Mouse (Mus musculus) embryonic fibroblast, embryonic 13.5 days (primary cell): ENCODE data around the gene Ptcra. TPM values are rescaled to one million over a fixed set of nuclear protein-coding genes. Genes with fewer than 3 reads are reported as not detected.

Source experiments
- H3K27ac ChIP-seq: 2 replicates; pipeline ENCODE4 v1.5.1; 2012; ENCODE audit warnings: low read length, control low read depth, inconsistent platforms; ENCODE audit not compliant: insufficient read depth
- H3K4me1 ChIP-seq: 2 replicates; pipeline ENCODE4 v1.6.1; 2011; ENCODE audit warnings: low read length; ENCODE audit not compliant: control insufficient read depth, insufficient read depth
- H3K4me3 ChIP-seq: 2 replicates; pipeline ENCODE4 v1.5.1; 2011; ENCODE audit warnings: mild to moderate bottlenecking, control low read depth, low read length; ENCODE audit not compliant: insufficient read depth
- CTCF ChIP-seq: IDR thresholded peaks from 2 replicates; pipeline ENCODE4 v1.5.1; 2011; ENCODE audit warnings: mild to moderate bottlenecking, control low read depth, low read length, moderate library complexity, borderline replicate concordance; ENCODE audit not compliant: insufficient read depth
- POLR2A ChIP-seq: IDR thresholded peaks from 2 replicates; pipeline ENCODE4 v1.6.1; 2011; ENCODE audit warnings: low read depth, mild to moderate bottlenecking, control low read depth, low read length, moderate library complexity
- polyA plus RNA-seq: library from polyadenylated mRNA; stranded (reverse); fragments of >200 nt; gene quantifications from 2 replicates; pipeline ENCODE4 v1.2.4, GENCODE M21; 2011; ENCODE audit warnings: low read depth; ENCODE audit not compliant: missing spikeins, insufficient read length

Ptcra gene
- polyA plus RNA-seq, 1 experiment: not detected

DNA sequence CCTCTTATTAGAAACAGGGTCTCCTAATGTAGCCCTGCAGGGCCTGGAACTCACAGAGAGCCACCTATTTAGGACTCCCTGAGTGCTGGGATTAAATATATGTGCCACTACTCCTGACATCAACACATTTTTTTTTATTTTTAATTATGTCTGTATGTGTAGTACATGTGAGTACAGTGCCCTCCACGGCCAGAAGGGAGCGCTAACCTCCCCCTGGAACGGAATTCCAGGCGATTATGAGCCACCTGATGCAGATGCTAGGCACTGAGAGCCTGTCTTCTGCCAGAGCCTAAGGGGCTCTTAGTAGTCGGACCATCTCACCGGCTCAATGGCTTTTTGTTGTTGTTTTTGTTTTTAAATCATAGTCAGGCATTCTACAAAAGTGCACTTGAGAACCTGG lies 35.5 kb downstream of the Ptcra start:
- Histone ChIP-seq H3K27ac (no peak overlapping the region), H3K4me3 (no peak overlapping the region), H3K4me1 (no peaks in the 10 kb centered on the region)
- TF ChIP-seq CTCF: peak; percentile 5; the same call in 1 of the 2 replicates
- no peak for TF ChIP-seq POLR2A

DNA sequence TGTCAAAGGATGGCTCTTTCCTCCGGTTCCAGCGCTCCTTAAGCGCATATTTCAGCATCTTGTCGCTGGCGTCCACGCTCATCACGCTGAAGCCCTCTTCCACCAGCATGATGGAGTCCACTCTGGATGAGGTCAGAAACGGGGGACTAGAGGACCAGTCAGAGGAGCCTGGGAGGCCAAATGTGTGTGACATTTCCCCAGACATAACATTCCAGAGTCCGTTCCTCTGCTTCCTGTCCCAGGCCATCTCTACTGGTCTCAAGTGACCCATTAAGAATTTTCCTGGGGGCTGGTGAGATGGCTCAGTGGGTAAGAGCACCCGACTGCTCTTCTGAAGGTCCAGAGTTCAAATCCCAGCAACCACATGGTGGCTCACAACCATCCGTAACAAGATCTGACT lies 36.2 kb downstream of the Ptcra start:
- TF ChIP-seq CTCF: no peak
- no peak for TF ChIP-seq POLR2A
- Histone ChIP-seq H3K27ac (no peak overlapping the region), H3K4me1 (no peaks in the 10 kb centered on the region), H3K4me3 (no peak overlapping the region)

DNA sequence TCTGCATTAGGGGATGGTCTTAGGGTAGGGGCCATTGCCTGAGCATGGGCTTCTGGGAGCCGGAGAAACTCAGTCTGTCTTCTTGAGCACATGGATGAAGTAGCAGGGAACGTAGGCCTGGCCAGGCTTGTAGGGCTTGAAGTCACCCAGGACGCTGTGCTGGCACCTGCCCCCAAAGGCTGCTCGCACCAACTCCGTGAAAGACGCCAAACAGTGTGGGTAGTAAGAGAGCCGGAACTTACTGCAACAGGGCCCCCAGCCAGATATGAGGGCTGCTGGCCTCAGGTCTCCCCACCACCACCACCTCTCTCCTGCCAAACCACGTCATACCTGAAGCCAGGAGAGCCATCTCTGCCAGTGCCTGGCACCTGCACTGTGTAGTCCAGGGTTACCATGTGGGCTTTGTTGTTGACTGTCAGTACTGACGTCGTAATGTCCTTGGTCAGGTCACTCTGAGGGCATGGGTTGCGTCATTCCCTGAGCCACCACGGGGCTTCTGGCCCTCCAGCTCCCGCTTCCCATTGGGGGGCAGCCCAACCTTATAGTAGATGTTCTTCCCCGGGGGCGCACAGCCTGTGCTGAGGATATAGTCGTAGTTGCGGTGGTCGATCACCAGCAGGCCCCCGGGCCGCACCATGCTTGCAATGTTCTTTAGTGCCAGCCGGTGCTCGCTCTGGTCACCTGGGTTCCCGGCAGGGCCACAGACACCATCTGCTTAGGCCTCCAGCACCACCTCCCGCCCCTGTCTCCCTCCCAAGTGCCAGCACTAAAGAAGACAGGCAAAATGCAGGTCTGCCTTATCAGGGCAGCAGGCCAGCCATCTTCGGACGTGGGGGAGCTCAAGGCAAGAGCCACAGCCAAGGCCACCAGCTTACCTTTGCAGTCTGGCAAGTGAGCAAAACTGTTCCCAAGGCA lies 37.5 kb downstream of the Ptcra start:
- Histone ChIP-seq H3K4me3 (no peak overlapping the region), H3K4me1 (no peaks in the 10 kb centered on the region), H3K27ac (no peak overlapping the region)
- TF ChIP-seq POLR2A (no peak), CTCF (no peak)

DNA sequence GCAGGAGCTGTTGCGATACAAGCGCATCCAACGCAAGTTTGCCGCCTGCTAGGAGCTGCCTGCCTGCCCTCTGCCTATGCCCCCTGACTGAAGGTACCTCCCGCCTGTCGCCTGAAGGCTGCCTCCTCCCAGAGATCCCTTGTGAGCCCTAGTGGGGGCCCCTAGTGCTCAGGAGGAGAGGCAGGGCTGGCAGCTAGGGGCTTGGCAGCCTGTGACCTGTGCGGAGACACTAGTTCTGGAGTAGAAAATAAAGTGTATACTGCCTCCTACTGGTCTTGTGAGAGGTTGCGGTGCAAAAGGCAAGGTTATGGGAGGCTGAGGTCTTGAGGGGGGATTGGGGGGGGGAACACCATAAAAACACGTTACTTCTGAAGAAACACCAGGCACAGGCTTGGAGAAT lies 38.2 kb downstream of the Ptcra start:
- Histone ChIP-seq H3K27ac (no peak overlapping the region), H3K4me3 (no peak overlapping the region), H3K4me1 (no peaks in the 10 kb centered on the region)
- no peak for TF ChIP-seq CTCF
- TF ChIP-seq POLR2A: no peak

DNA sequence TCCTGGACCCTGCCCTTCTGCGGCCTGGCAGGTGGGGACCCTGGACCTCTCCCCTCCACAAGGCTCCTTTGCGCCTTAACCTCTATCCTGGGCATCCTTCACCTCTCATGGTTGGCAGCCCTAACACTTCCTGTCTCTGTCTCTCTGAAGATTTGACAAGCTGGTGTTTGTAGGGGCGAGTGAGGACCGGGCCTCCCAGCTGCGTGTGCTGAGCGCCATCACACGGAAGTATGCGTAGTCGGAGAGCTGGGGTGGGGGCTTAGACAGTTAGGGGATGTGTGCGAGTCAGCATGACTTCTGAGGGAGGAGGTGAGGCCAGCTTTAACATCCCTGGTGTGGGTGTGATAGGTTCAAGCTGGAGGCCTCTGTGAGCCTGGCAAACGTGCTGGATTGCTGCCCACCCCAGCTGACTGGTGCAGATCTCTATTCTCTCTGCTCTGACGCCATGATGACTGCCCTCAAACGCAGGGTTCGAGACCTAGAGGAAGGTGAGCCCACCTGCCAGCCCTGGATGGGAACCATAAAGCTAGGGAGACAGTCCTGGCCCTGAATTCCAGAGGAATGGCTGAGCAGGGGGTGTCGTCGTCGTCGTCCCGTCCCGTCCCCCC lies 38.9 kb downstream of the Ptcra start:
- Histone ChIP-seq H3K4me1 (no peaks in the 10 kb centered on the region), H3K27ac (no peak overlapping the region), H3K4me3 (no peak overlapping the region)
- TF ChIP-seq CTCF (no peak), POLR2A (no peak)

DNA sequence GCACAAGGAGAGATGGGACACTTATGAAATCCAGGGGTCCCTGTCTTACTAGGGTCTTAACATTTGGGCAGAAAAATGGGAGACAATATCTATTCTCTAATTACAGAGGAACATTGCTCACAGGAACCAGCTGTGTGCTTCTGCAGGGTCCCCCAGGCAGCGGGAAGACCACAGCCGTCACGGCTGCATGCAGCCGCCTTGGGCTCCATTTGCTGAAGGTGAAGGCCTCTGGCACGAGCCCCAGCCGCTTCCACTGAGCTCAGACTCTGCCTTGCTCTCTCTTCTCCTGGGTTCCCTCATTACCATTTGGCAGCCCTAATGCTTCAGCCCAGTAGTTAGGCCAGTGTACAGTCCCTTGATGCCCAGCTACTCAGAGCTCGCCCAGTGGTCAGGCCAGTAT lies 42.4 kb downstream of the Ptcra start:
- H3K27ac ChIP-seq: no peak overlapping the region
- no peak overlapping the region for H3K4me3 ChIP-seq
- TF ChIP-seq POLR2A (no peak), CTCF (no peak)
- no peaks in the 10 kb centered on the region for H3K4me1 ChIP-seq

DNA sequence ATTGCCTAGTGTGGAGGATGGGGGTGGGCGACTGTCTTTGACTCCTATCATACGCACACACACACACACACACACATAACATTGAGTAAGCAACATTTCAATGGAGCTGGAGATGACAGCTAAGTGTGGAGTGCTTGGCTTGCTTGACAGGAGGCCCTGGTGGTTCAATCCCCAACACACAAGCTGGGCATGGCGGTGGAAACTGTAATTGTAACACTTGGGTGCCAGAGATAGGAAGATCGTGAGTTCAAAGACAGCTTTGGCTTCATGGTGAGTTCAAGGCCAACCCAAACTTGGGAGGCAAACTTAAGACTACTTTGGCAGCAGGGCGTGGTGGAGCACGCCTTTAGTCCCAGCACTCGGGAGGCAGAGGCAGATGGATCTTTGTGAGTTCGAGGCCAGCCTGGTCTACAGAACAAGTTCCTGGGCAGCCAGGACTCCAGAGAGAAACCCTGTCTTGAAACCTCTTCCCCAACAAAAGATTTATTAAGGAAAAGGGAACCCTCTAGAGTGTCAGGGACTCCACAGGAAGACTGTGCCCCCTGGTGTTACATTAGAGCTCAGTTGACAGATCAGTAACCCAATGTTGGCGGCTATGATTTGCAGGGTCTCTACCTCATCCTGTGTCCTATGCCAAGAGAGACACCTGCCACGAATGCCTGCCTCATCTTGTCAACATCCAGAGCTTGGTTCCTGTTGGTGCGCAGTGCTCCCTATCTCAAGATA lies 48.6 kb downstream of the Ptcra start:
- TF ChIP-seq POLR2A (no peak), CTCF (no peak)
- Histone ChIP-seq H3K4me3 (no peak overlapping the region), H3K27ac (no peak overlapping the region), H3K4me1 (no peaks in the 10 kb centered on the region)

DNA sequence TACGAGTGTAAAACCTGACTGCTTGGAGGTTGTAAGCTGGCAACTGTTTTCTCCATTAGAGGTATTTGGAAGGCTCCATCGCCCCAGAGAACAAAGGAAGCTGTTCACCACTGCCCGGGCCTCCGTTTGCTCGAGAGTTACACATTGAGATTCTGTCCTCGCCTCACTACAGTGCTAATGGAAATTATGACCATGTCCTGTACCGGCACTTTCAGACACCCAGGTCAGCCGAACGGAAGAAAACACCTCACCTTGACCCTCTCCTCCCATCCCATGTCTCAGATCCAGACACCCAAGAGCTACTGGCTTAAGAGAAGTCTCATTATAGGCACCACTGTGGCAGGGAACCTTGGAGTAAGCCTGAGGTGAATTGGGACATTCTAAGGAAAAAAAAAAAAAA lies 49.7 kb downstream of the Ptcra start:
- Histone ChIP-seq H3K27ac (no peak overlapping the region), H3K4me3 (no peak overlapping the region), H3K4me1 (no peaks in the 10 kb centered on the region)
- TF ChIP-seq CTCF (no peak), POLR2A (no peak)

DNA sequence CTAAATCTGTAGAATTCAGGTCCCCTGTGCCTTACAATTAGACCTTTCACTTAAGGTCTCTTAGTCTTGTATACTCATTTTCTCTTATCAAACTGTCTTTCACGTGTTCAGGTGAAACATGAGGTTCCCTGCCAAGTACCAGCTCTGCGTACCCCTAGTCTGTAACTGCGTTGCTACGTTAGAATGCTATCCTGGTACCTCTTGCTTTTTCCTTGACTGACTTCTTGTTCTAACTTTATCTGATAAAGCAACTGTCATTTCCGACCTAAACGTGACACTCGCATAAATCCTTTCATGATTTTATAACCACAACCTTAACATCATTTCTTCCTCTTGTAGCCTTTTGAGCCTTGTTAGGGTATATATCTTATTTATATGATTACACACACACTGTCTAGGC lies 51.1 kb downstream of the Ptcra start:
- H3K4me1 ChIP-seq: no peaks in the 10 kb centered on the region
- H3K27ac ChIP-seq: no peak overlapping the region
- peak overlapping the region; percentile 93 for H3K4me3 ChIP-seq
- TF ChIP-seq CTCF (no peak), POLR2A (no peak)
